Mouse (Mus musculus) MEL (cell line): ENCODE data around the gene Fam72a. TPM values are rescaled to one million over a fixed set of nuclear protein-coding genes. Genes with fewer than 3 reads are reported as not detected.

Source experiments
- DNase-seq: peaks from one replicate; pipeline ENCODE4 v3.0.0; 2011; ENCODE audit warnings: low read depth, low spot score
- H3K27ac ChIP-seq: 2 replicates; pipeline ENCODE4 v1.5.1; 2012; ENCODE audit warnings: low read depth, mild to moderate bottlenecking, control low read depth, low read length, moderate library complexity; ENCODE audit not compliant: control insufficient read depth
- H3K27me3 ChIP-seq, 2 experiments: fragments of 150-350 bp in 1 of 2; sonication (generic) in 1 of 2; 2 replicates each; pipeline ENCODE4 v1.6.1; 2012; ENCODE audit warnings: low read length in 2 of 2, mild to moderate bottlenecking in 2 of 2, improper control_type of control experiment in 1 of 2, moderate library complexity in 1 of 2; ENCODE audit not compliant: insufficient read depth in 2 of 2, control insufficient read depth in 1 of 2
- H3K36me3 ChIP-seq, 2 experiments: 2 replicates each; pipeline ENCODE4 v1.6.1; 2012 to 2014; ENCODE audit warnings: low read length in 2 of 2, improper control_type of control experiment in 1 of 2, inconsistent platforms in 1 of 2, mild to moderate bottlenecking in 1 of 2; ENCODE audit not compliant: insufficient read depth in 2 of 2, control insufficient read depth in 1 of 2
- H3K4me1 ChIP-seq, 2 experiments: fragments of 150-350 bp in 1 of 2; sonication (generic) in 1 of 2; 2 replicates each; pipeline ENCODE4 v1.6.1; 2012; ENCODE audit warnings: low read length in 2 of 2, improper control_type of control experiment in 1 of 2, mild to moderate bottlenecking in 1 of 2; ENCODE audit not compliant: insufficient read depth in 2 of 2, control insufficient read depth in 1 of 2
- H3K4me3 ChIP-seq, 2 experiments: fragments of 150-350 bp in 1 of 2; sonication (generic) in 1 of 2; 2 replicates each; pipeline ENCODE4 v1.5.1; 2012; ENCODE audit warnings: low read depth in 2 of 2, low read length in 2 of 2, mild to moderate bottlenecking in 2 of 2, moderate library complexity in 2 of 2, control low read depth in 1 of 2, improper control_type of control experiment in 1 of 2; ENCODE audit not compliant: control insufficient read depth in 1 of 2, insufficient read depth in 1 of 2
- H3K79me2 ChIP-seq: 2 replicates; pipeline ENCODE4 v1.6.1; 2012; ENCODE audit warnings: mild to moderate bottlenecking, low read length, moderate library complexity; ENCODE audit not compliant: control insufficient read depth, poor library complexity, insufficient read depth
- H3K9ac ChIP-seq: 2 replicates; pipeline ENCODE4 v1.6.1; 2012; ENCODE audit warnings: low read depth, mild to moderate bottlenecking, control low read depth, low read length, moderate library complexity; ENCODE audit not compliant: control insufficient read depth, poor library complexity, severe bottlenecking
- H3K9me3 ChIP-seq: fragments of 150-350 bp; sonication (generic); replicated peaks from 2 replicates; pipeline ENCODE4 v1.6.1; 2012; ENCODE audit warnings: mild to moderate bottlenecking, low read length, improper control_type of control experiment, moderate library complexity; ENCODE audit not compliant: insufficient read depth
- BHLHE40 ChIP-seq: IDR thresholded peaks from 2 replicates; pipeline ENCODE4 v1.6.1; 2012; ENCODE audit warnings: low read depth, mild to moderate bottlenecking, inconsistent platforms, low read length, improper control_type of control experiment, borderline replicate concordance
- CHD1 ChIP-seq: IDR thresholded peaks from 2 replicates; pipeline ENCODE4 v1.6.1; 2012; ENCODE audit warnings: low read depth, mild to moderate bottlenecking, inconsistent platforms, low read length, improper control_type of control experiment
- ELF1 ChIP-seq: IDR thresholded peaks from 2 replicates; pipeline ENCODE4 v1.6.1; 2014; ENCODE audit warnings: low read depth, mild to moderate bottlenecking, inconsistent platforms, low read length, improper control_type of control experiment, moderate library complexity
- EP300 ChIP-seq, 2 experiments: IDR thresholded peaks; 2 replicates each; pipeline ENCODE4 v1.6.1; 2011; ENCODE audit warnings: improper control_type of control experiment in 2 of 2, low read length in 2 of 2, low read depth in 1 of 2, mild to moderate bottlenecking in 1 of 2
- ETS1 ChIP-seq: IDR thresholded peaks from 2 replicates; pipeline ENCODE4 v1.6.1; 2012; ENCODE audit warnings: low read depth, mild to moderate bottlenecking, inconsistent platforms, low read length, improper control_type of control experiment, moderate library complexity
- GABPA ChIP-seq: IDR thresholded peaks from 2 replicates; pipeline ENCODE4 v1.6.1; 2012; ENCODE audit warnings: low read depth, mild to moderate bottlenecking, inconsistent platforms, low read length, improper control_type of control experiment, moderate library complexity
- GATA1 ChIP-seq: IDR thresholded peaks from 2 replicates; pipeline ENCODE4 v1.6.1; 2011; ENCODE audit warnings: low read depth, low read length, improper control_type of control experiment
- HCFC1 ChIP-seq: IDR thresholded peaks from 2 replicates; pipeline ENCODE4 v1.6.1; 2012; ENCODE audit warnings: low read depth, mild to moderate bottlenecking, inconsistent platforms, low read length, improper control_type of control experiment, moderate library complexity
- KAT2A ChIP-seq: conservative IDR thresholded peaks from 2 replicates; pipeline ENCODE4 v1.6.1; 2012; ENCODE audit warnings: low read depth, low read length, improper control_type of control experiment, inconsistent platforms
- MAX ChIP-seq: IDR thresholded peaks from 2 replicates; pipeline ENCODE4 v1.6.1; 2011; ENCODE audit warnings: low read length, improper control_type of control experiment
- MEF2A ChIP-seq: IDR thresholded peaks from 2 replicates; pipeline ENCODE4 v1.6.1; 2014; ENCODE audit warnings: low read depth, mild to moderate bottlenecking, inconsistent platforms, low read length, improper control_type of control experiment; ENCODE audit not compliant: poor library complexity, insufficient replicate concordance, severe bottlenecking; ENCODE audit errors: extremely low read depth
- NELFE ChIP-seq: IDR thresholded peaks from 2 replicates; pipeline ENCODE4 v1.6.1; 2011; ENCODE audit warnings: low read depth, low read length, improper control_type of control experiment
- NRF1 ChIP-seq: IDR thresholded peaks from 2 replicates; pipeline ENCODE4 v1.6.1; 2014; ENCODE audit warnings: low read depth, mild to moderate bottlenecking, inconsistent platforms, low read length, improper control_type of control experiment, moderate library complexity; ENCODE audit not compliant: poor library complexity, insufficient read depth, severe bottlenecking
- POLR2AphosphoS5 ChIP-seq: IDR thresholded peaks from 2 replicates; pipeline ENCODE4 v1.6.1; 2012; ENCODE audit warnings: low read depth, borderline replicate concordance, mild to moderate bottlenecking, inconsistent platforms, low read length, moderate library complexity, mixed read lengths
- SMC3 ChIP-seq: IDR thresholded peaks from 2 replicates; pipeline ENCODE4 v1.6.1; 2011; ENCODE audit warnings: low read depth, low read length, improper control_type of control experiment
- TAL1 ChIP-seq: IDR thresholded peaks from 2 replicates; pipeline ENCODE4 v1.6.1; 2012; ENCODE audit warnings: mild to moderate bottlenecking, inconsistent platforms, low read length, moderate library complexity, mixed read lengths
- TCF12 ChIP-seq: IDR thresholded peaks from 2 replicates; pipeline ENCODE4 v1.6.1; 2014; ENCODE audit warnings: low read depth, mild to moderate bottlenecking, inconsistent platforms, low read length, improper control_type of control experiment, moderate library complexity
- USF1 ChIP-seq: IDR thresholded peaks from 2 replicates; pipeline ENCODE4 v1.6.1; 2014; ENCODE audit warnings: low read depth, mild to moderate bottlenecking, inconsistent platforms, low read length, improper control_type of control experiment, moderate library complexity
- ZMIZ1 ChIP-seq: IDR thresholded peaks from 2 replicates; pipeline ENCODE4 v1.6.1; 2012; ENCODE audit warnings: low read depth, mild to moderate bottlenecking, inconsistent platforms, low read length, improper control_type of control experiment, moderate library complexity
- polyA plus RNA-seq, 2 experiments: library from polyadenylated mRNA; stranded (reverse) in 1 of 2; unstranded in 1 of 2; fragments of >175 nt in 1 of 2; fragments of >200 nt in 1 of 2; gene quantifications; 2 replicates each; pipeline versions ENCODE4 v1.2.1 to v1.2.4; 2012; ENCODE audit warnings: low replicate concordance in 2 of 2, low read depth in 1 of 2; ENCODE audit not compliant: insufficient read length in 2 of 2, insufficient read depth in 1 of 2, missing spikeins in 1 of 2
- total RNA-seq: library from RNA; depleted of rRNA; stranded (reverse); fragments of 300-350 nt; gene quantifications from 2 replicates; pipeline ENCODE4 v1.2.3, GENCODE M21; 2012

Gene Fam72a
- total and polyA plus RNA-seq, 3 experiments: 8.2 to 8.8 TPM; not detected in 1

- peak in 1 of 2 experiments; percentile 23; a peak in 1 of 4 replicates for TF ChIP-seq EP300 (IDR thresholded peaks at IDR 0.05; ENCODE audit: low read depth in 1 of 2, low read length in 2 of 2)
- TF ChIP-seq MAX: no peak
These were observed 42.0 kb downstream of the Fam72a start (continued) for GRCm38 (mm10) chr1:131569721-131570120.

- no peaks in the 10 kb centered on the region for H3K9me3 ChIP-seq
- H3K4me1 ChIP-seq: no peaks in the 10 kb centered on the region; a peak in 2 of 4 replicates
- H3K36me3 ChIP-seq: peaks cover 0 to 2% of the 10 kb centered on the region in 2 experiments; a peak in 2 of 4 replicates
- no peak for DNase-seq
- no peak overlapping the region for H3K27ac ChIP-seq
- no peak overlapping the region for H3K9ac ChIP-seq
- peaks cover 3 to 12% of the 10 kb centered on the region in 2 experiments; a peak in 3 of 4 replicates for H3K27me3 ChIP-seq
- no peaks in the 10 kb centered on the region; the same call in 1 of the 2 replicates for H3K79me2 ChIP-seq
- TF ChIP-seq SMC3 (no peak), NRF1 (no peak), ETS1 (no peak), KAT2A (no peak)
- TF ChIP-seq, all 39 proteins: peak for 0
- H3K4me3 ChIP-seq: no peak overlapping the region
These were observed 42.7 kb downstream of the Fam72a start for GRCm38 (mm10) chr1:131570391-131570790.

DNA sequence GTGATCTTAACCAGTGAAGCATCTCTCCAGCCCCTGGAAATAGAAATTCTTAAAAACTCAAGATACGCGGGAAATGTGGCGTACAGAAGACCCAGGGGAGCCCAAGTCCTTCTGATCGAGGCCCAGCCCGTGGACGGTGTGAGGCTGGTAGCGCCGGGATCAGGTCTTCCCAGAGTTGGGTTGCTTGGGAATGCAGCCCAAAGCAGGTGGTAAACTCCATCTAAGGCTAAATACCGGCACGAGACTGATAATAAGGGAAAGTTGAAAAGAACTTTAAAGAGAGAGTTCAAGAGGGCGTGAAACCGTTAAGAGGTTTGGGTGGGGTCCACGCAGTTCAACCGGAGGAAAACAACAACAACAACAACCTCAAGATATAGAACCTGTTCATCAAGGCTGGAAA lies 46.0 kb downstream of the Fam72a start:
- Histone ChIP-seq H3K9ac (no peak overlapping the region), H3K27me3 (peaks cover 3 to 14% of the 10 kb centered on the region in 2 experiments; a peak in 3 of 4 replicates), H3K36me3 (no peaks in the 10 kb centered on the region), H3K79me2 (no peaks in the 10 kb centered on the region), H3K27ac (no peak overlapping the region), H3K9me3 (no peaks in the 10 kb centered on the region), H3K4me1 (no peaks in the 10 kb centered on the region), H3K4me3 (no peak overlapping the region)
- peak; percentile 68 for DNase-seq
- no peak for TF ChIP-seq NELFE
- TF ChIP-seq TAL1: no peak
- no peak for TF ChIP-seq TCF12
- no peak for TF ChIP-seq GABPA
- no peak for TF ChIP-seq ELF1
- TF ChIP-seq CHD1: no peak

GRCm38 (mm10) chr1:131578943-131579680 lies 51.4 kb downstream of the Fam72a start:
- peaks cover 3 to 6% of the 10 kb centered on the region in 2 experiments for H3K27me3 ChIP-seq
- no peak for DNase-seq

More at GRCm38 (mm10) chr1:131578943-131579680, 51.4 kb downstream of the Fam72a start:
- Histone ChIP-seq H3K4me1 (no peaks in the 10 kb centered on the region), H3K79me2 (no peaks in the 10 kb centered on the region), H3K27ac (no peak overlapping the region), H3K9ac (no peak overlapping the region), H3K4me3 (no peak overlapping the region), H3K36me3 (no peaks in the 10 kb centered on the region), H3K9me3 (no peaks in the 10 kb centered on the region)
- TF ChIP-seq USF1 (no peak), ZMIZ1 (no peak), POLR2AphosphoS5 (no peak), MEF2A (no peak), GATA1 (0 out of 2 replicates have a peak, but pooled peaks have one; percentile 20), BHLHE40 (no peak), HCFC1 (no peak)
